Mouse (Mus musculus) mammary gland, adult 2 months (tissue): ENCODE data around the gene Clic3. TPM values are rescaled to one million over a fixed set of nuclear protein-coding genes. Genes with fewer than 3 reads are reported as not detected.

Experiments used
- polyA plus RNA-seq: library from polyadenylated mRNA; depleted of rRNA; stranded (reverse); fragments of >200 nt; gene quantifications from 2 replicates; pipeline ENCODE4 v1.2.3, GENCODE M21; 2012; ENCODE audit warnings: low replicate concordance; rRNA removed

Gene Clic3
- polyA plus RNA-seq: 8.4 and 21.2 TPM in 2 replicates

GRCm38 (mm10) chr2:25456205-25456953 is at the start of gene Clic3:
TSS of gene Clic3 (plus strand) at chr2:25456838.

GRCm38 (mm10) chr2:25422587-25423410 is 33.8 kb upstream of the Clic3 start, which contains the start of gene Fut7:
TSS of gene Fut7 (plus strand) at chr2:25423267.

GRCm38 (mm10) chr2:25428442-25429236 is 28.0 kb upstream of the Clic3 start, which contains the start of gene Abca2:
TSS of gene Abca2 (plus strand) at chr2:25428703.

GRCm38 (mm10) chr2:25460551-25461309 is 4.1 kb downstream of the Clic3 start, which contains the start of gene Paxx:
TSS of gene Paxx (minus strand) at chr2:25461094.

GRCm38 (mm10) chr2:25469969-25470368 is 13.3 kb downstream of the Clic3 start, which contains the start of gene Ptgds:
TSS of gene Ptgds (minus strand) at chr2:25470046.

GRCm38 (mm10) chr2:25493476-25493961 is 36.9 kb downstream of the Clic3 start, which contains the start of gene Lcn12:
TSS of gene Lcn12 (minus strand) at chr2:25493911.

GRCm38 (mm10) chr2:25500576-25501405 is 44.2 kb downstream of the Clic3 start, which contains the start of gene Fbxw5:
TSS of gene Fbxw5 (plus strand) at chr2:25500750.

GRCm38 (mm10) chr2:25501593-25502486 is 45.2 kb downstream of the Clic3 start, which contains the start of gene C8g:
TSS of gene C8g (minus strand) at chr2:25501719.

Other genes with a start within 250 kb of the Clic3 start
- 51.7 and 97.1 TPM in 2 replicates for gene Nelfb, start 245.3 kb upstream of the Clic3 start, polyA plus RNA-seq
- gene Stpg3, start 242.2 kb upstream of the Clic3 start, polyA plus RNA-seq: 0.23 TPM in 1 of 2 replicates, not detected in the other
- 0.17 and 0.19 TPM in 2 replicates for gene Fam166a, start 238.1 kb upstream of the Clic3 start, polyA plus RNA-seq
- 306 and 366 TPM in 2 replicates for gene Tubb4b, start 232.1 kb upstream of the Clic3 start, polyA plus RNA-seq
- gene Slc34a3, start 222.5 kb upstream of the Clic3 start, polyA plus RNA-seq: 0.04 and 0.06 TPM in 2 replicates
- gene Rnf224, start 220.1 kb upstream of the Clic3 start, polyA plus RNA-seq: 0.19 and 0.24 TPM in 2 replicates
- 22.4 and 35.6 TPM in 2 replicates for gene Rnf208, start 214.6 kb upstream of the Clic3 start, polyA plus RNA-seq
- 20.7 and 26.5 TPM in 2 replicates for gene Cysrt1, start 214.4 kb upstream of the Clic3 start, polyA plus RNA-seq
- 28.2 and 30.4 TPM in 2 replicates for gene AL732309.1, start 210.0 kb upstream of the Clic3 start, polyA plus RNA-seq
- gene Tmem203, start 201.4 kb upstream of the Clic3 start, polyA plus RNA-seq: 52.0 and 81.2 TPM in 2 replicates
- gene Tprn, start 194.2 kb upstream of the Clic3 start, polyA plus RNA-seq: 18.4 and 28.7 TPM in 2 replicates
- gene Ssna1, start 184.4 kb upstream of the Clic3 start, polyA plus RNA-seq: 54.2 and 69.4 TPM in 2 replicates
- 82.5 and 180 TPM in 2 replicates for gene Anapc2, start 184.4 kb upstream of the Clic3 start, polyA plus RNA-seq
- not detected in 2 replicates for gene Tmem210, start 168.7 kb upstream of the Clic3 start, polyA plus RNA-seq
- gene Lrrc26, start 166.9 kb upstream of the Clic3 start, polyA plus RNA-seq: 9.9 and 19.6 TPM in 2 replicates
- gene Grin1, start 137.7 kb upstream of the Clic3 start, polyA plus RNA-seq: 0.19 and 0.41 TPM in 2 replicates
- gene Man1b1, start 124.5 kb upstream of the Clic3 start, polyA plus RNA-seq: 11.8 and 12.5 TPM in 2 replicates
- 43.0 and 55.8 TPM in 2 replicates for gene Dpp7, start 100.5 kb upstream of the Clic3 start, polyA plus RNA-seq
- gene Uap1l1, start 91.2 kb upstream of the Clic3 start, polyA plus RNA-seq: 43.6 and 71.9 TPM in 2 replicates
- 0.86 and 3.4 TPM in 2 replicates for gene Sapcd2, start 84.5 kb upstream of the Clic3 start, polyA plus RNA-seq
- 48.9 and 63.5 TPM in 2 replicates for gene Entpd2, start 61.0 kb upstream of the Clic3 start, polyA plus RNA-seq
- 151 and 254 TPM in 2 replicates for gene Npdc1, start 57.5 kb upstream of the Clic3 start, polyA plus RNA-seq
- gene Fut7, start 33.6 kb upstream of the Clic3 start, polyA plus RNA-seq: 7.8 and 13.8 TPM in 2 replicates
- gene Abca2, start 28.1 kb upstream of the Clic3 start, polyA plus RNA-seq: 52.8 and 92.1 TPM in 2 replicates
- gene Paxx, start 4.3 kb downstream of the Clic3 start, polyA plus RNA-seq: 92.7 and 147 TPM in 2 replicates
- 4.8 and 6.6 TPM in 2 replicates for gene Ptgds, start 13.2 kb downstream of the Clic3 start, polyA plus RNA-seq
- not detected in 2 replicates for gene Lcn12, start 37.1 kb downstream of the Clic3 start, polyA plus RNA-seq
- 19.9 and 31.9 TPM in 2 replicates for gene Fbxw5, start 43.9 kb downstream of the Clic3 start, polyA plus RNA-seq
- 12.2 and 13.2 TPM in 2 replicates for gene C8g, start 44.9 kb downstream of the Clic3 start, polyA plus RNA-seq
- 20.0 and 23.9 TPM in 2 replicates for gene Traf2, start 90.1 kb downstream of the Clic3 start, polyA plus RNA-seq
- gene Edf1, start 101.0 kb downstream of the Clic3 start, polyA plus RNA-seq: 65.0 and 134 TPM in 2 replicates
- 3.4 and 4.2 TPM in 2 replicates for gene Mamdc4, start 118.0 kb downstream of the Clic3 start, polyA plus RNA-seq
- gene Phpt1, start 118.4 kb downstream of the Clic3 start, polyA plus RNA-seq: 42.8 and 48.1 TPM in 2 replicates
- gene Ajm1, start 124.9 kb downstream of the Clic3 start, polyA plus RNA-seq: 0.79 and 2.0 TPM in 2 replicates
- gene Rabl6, start 151.7 kb downstream of the Clic3 start, polyA plus RNA-seq: 69.2 and 71.3 TPM in 2 replicates
- not detected in 2 replicates for gene Ccdc183, start 160.8 kb downstream of the Clic3 start, polyA plus RNA-seq
- gene Tmem141, start 165.2 kb downstream of the Clic3 start, polyA plus RNA-seq: 20.4 and 44.3 TPM in 2 replicates
- gene Fcna, start 171.2 kb downstream of the Clic3 start, polyA plus RNA-seq: 17.3 and 33.5 TPM in 2 replicates
- not detected in 2 replicates for gene Lcn8, start 196.3 kb downstream of the Clic3 start, polyA plus RNA-seq
- not detected in 2 replicates for gene Lcn5, start 201.1 kb downstream of the Clic3 start, polyA plus RNA-seq
- gene Lcn6, start 219.9 kb downstream of the Clic3 start, polyA plus RNA-seq: not detected in 2 replicates
- not detected in 2 replicates for gene Lcn10, start 225.9 kb downstream of the Clic3 start, polyA plus RNA-seq
- gene Obp2a, start 243.2 kb downstream of the Clic3 start, polyA plus RNA-seq: not detected in 2 replicates
- gene Bmyc, start 249.9 kb downstream of the Clic3 start, polyA plus RNA-seq: 39.9 and 133 TPM in 2 replicates